Mouse (Mus musculus) urinary bladder, adult 18-20 months (tissue): Measurements from ENCODE around the gene Nxf1.
A peak's percentile ranks its signal among the peaks of the same experiment; 100 is the strongest.
"Not testable (repeated sequence)": the region's sequence is repeated elsewhere in the genome, so short reads cannot be mapped to it uniquely, and the experiment has no call there.

Experiments
- DNase-seq, 2 experiments: peaks; one replicate each; pipeline ENCODE4 v3.0.0; 2022; ENCODE audit warnings: low spot score in 2 of 2, mixed read lengths in 2 of 2

The Nxf1 gene

GRCm38 (mm10) chr19:8724392-8724791 is 32.5 kb upstream of the Nxf1 start:
- DNase-seq = no peak

DNA sequence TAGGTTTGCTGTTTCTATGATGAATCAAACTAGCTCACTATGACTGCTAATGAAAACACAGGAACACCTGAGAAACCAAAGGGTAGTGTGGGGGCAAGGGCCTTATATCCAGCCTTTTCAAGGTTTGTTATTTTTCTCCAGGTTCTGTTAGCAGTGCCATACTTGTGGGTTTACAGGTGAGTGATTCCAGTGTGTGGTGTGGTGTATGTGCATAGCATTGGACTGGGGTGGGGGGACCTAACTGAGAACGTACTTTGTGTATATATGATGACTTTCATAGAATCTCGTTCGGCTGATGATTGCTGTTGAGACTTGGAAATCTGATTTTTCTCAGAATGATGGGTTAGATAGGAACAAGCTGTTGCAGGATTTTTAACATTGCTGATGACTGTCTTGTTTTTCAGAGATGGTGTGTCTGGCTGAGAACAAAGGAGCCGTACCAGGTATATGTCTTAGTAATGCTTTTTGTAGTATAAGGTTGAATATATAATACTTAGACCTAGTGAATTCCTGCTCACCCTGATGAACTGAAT is 31.7 kb upstream of the Nxf1 start:
- no peak for DNase-seq

- no peak for DNase-seq
These were observed 30.1 kb upstream of the Nxf1 start for GRCm38 (mm10) chr19:8726609-8727390.

GRCm38 (mm10) chr19:8727495-8728114 is 29.3 kb upstream of the Nxf1 start:
- no peak for DNase-seq

- DNase-seq = not testable (repeated sequence)
These were observed 28.4 kb upstream of the Nxf1 start for GRCm38 (mm10) chr19:8728335-8729099.

GRCm38 (mm10) chr19:8734334-8734733 is 22.5 kb upstream of the Nxf1 start:
- no peak for DNase-seq

DNA sequence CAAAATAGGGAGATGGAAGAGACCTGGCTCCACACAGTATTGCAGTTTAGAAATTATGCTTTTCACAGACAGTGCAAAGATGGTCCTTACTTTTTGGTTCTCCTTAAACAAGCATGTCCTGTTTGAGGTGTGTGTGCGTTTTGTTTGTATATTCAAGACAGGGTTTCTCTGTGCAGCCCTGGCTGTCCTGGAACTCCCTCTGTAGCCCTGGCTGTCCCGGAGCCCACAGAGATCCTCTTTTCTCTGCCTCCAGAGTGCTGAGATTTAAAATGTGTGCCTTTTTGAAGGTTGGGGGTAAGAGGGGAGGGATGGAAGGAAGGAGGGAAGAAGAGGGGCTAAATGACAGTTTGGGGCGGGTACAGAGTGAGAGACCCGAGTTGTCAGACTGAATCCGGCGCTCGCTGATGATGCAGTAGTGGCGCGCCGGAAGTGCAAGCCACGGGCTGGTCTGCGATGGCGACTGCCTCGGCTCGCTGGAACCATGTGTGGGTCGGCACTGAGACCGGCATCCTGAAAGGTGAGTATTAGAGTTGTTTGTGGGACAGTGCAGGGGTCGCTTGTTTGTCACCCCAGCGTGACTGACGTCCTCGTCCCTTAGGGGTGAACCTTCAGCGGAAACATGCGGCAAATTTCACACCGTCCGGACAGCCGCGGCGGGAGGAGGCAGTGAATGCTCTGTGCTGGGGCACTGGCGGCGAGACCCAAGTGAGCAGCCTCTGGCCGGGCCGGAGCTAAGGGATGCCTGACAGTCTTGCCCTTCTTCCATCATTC is 21.3 kb upstream of the Nxf1 start, which contains the start of gene Wdr74:
Gene Wdr74, plus strand, starts transcription at position 439 of the 771 bp plus-strand sequence.
- DNase-seq = peak; percentile 81 to 90

GRCm38 (mm10) chr19:8736160-8736467 is 20.8 kb upstream of the Nxf1 start:
- DNase-seq = no peak

- no peak for DNase-seq
These were observed 18.0 kb upstream of the Nxf1 start for GRCm38 (mm10) chr19:8738911-8739310.

DNA sequence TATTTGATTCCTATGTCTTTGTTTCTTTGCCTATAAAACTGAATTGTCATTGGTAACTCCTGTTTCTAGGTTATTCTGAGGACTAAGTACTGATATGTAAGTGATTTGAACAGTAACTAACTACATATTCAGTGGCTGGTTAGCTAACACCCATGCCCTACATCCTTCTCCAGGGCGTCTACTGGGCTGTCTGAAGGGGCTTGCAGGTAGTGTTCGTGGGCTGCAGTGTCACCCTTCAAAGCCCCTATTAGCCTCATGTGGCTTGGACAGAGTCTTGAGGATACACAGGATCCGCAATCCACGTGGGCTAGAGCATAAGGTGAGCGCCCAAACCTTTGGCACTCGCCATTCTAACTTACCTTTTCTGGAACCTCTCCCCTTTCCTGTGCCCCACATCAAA is 17.2 kb upstream of the Nxf1 start:
- no peak for DNase-seq

DNA sequence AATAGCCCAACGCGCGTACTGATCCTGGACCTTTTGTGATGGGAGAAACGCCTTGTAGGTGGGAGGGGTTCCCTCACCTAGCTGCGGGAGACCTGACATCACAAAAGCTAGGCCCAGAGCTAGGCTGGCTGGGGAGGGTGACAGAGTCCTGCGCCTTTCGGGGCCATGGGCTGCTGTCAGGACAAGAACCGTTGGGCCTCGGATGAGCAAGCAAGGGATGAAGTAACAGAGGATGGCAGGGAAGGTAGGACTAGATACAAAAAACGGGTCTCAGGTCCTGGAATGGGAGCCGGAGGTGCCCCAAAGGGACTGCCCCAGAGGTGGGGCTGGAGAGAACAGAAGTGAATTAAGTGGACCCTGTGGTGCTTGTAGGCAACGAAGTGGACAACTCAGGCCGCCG is 16.3 kb upstream of the Nxf1 start, which contains the start of gene 1700092M07Rik:
Gene 1700092M07Rik, plus strand, starts transcription at position 116 of the 400 bp plus-strand sequence.
- DNase-seq = no peak

- DNase-seq = peak; percentile 91 to 95
These were observed 15.5 kb upstream of the Nxf1 start, which contains the start of gene Stx5a for GRCm38 (mm10) chr19:8741243-8741869. Stx5a (plus strand) TSS chr19:8741413.

GRCm38 (mm10) chr19:8742176-8742575 is 14.7 kb upstream of the Nxf1 start:
- DNase-seq = no peak

DNA sequence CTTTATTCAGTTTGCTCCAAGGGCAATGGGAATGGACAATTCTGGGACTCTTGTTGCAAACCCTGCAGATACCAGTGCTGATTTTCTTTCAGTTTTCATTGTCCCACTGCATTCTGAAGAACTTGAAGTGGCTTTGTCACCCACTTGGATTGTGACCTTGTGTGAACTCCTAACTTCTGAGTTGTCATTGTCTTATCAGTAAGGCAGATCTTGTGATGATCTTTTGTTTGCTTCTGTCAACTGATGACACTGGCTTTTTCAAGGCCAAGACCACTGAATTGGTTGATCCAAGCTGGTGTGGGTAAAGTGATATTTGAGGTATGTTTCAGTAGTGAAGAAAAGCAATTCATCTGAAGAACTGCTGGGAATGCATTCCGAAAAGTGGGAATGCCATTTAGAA is 11.5 kb upstream of the Nxf1 start:
- DNase-seq = no peak

DNA sequence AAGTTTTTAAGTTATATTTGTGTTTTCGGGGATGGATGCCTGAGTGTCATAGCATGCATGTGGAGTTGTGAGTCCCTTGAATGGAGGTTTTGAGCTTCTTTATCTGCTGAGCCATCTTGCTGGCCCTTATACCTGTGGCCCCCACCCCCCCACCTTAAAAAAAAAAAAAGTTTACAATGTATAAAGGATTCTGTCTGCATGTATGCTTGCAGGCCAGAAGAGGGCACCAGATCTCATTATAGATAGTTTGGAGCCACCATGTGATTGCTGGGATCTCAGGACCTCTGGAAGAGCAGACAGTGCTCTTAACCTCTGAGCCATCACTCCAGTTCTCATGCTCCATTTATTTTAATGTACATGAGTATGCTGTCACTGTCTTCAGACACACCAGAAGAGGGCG is 9.5 kb upstream of the Nxf1 start:
- no peak for DNase-seq

DNA sequence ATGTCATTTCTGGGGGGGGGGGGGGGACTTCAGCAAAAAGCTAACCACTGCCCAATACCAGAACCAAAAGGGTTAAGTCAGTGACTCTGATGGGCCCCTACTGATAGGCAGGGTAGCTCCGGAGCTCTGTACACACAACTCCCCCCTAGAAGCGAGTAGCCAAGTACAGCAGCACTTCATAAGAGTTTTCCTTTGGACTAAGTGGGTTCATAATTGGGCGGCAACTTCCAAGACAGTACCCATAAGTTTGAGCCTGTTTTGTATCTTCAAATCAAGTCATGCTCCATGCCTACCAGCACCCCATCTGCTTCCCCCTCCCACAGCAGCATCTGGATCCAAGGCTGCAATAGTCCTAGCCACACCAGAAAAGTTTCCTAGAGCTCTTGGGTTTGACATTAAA is 1.2 kb upstream of the Nxf1 start:
- DNase-seq = no peak

DNA sequence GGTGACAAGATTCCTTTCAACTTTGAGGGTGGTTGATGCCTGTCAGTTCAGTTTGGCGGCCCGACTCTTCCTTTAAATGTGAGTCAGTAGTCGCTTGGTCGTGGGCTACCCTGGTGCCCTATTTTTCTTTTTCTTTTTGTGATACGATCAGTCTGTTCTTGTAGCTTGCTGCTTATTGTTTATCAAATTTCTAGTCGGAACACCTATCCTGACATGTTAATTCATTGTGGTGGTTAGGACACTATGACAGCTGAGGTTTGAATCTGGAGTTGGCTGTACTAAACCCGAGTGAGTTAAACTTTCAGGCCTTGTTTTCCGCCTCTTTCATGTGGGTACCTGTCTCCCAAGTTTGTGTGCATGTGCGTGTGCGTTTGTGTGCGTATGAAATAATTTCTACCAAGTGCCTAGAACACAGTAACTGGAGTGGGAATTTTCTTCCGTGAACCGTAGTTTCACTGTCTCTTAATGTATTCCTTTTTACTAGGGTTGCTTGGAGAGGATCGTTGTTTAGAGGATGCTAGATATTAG is 662 bp downstream of the Nxf1 start:
- DNase-seq = no peak

GRCm38 (mm10) chr19:8758899-8759298 is 2.0 kb downstream of the Nxf1 start:
- no peak for DNase-seq

- no peak for DNase-seq
These were observed 3.9 kb downstream of the Nxf1 start for GRCm38 (mm10) chr19:8760757-8761156.

DNA sequence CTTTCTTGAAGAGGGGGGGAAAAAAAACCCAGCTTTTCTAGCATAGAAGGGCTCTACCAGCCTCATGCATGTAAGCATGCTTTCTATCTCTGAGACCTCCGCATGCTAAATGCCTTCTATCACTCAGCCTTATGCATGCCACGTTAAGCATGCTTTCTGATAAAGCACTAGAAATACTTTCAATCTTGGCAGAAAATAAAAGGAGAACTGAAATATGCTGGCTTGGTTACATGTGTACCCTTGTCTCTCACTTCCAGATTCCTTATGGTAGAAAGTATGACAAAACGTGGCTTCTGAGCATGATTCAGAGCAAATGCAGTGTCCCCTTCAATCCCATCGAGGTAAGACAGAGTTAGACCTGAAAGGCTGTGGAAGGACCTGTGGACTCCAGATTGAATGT is 6.4 kb downstream of the Nxf1 start:
- DNase-seq = no peak

- no peak for DNase-seq
These were observed 8.7 kb downstream of the Nxf1 start for GRCm38 (mm10) chr19:8765562-8765961.
